Mouse (Mus musculus) small intestine, adult 2 months (tissue): Measurements from ENCODE around the gene Slc1a7.

ENCODE experiments used
- CTCF ChIP-seq: fragments of 200-500 bp; IDR thresholded peaks from 2 replicates; pipeline ENCODE4 v1.5.1; 2012; ENCODE audit warnings: low read depth, mild to moderate bottlenecking, control low read depth, inconsistent platforms, low read length, moderate library complexity, mixed read lengths; ENCODE audit not compliant: insufficient replicate concordance, insufficient read length; ENCODE audit errors: extremely low read depth
- POLR2A ChIP-seq: fragments of 200-500 bp; IDR thresholded peaks from 2 replicates; pipeline ENCODE4 v1.6.1; 2012; ENCODE audit warnings: low read depth, mild to moderate bottlenecking, control low read depth, inconsistent platforms, low read length, moderate library complexity

- TF ChIP-seq CTCF (no peak), POLR2A (no peak)
Measured at GRCm38 (mm10) chr4:107967966-107968682, at the start of gene Slc1a7.
